Mouse (Mus musculus) CD4-positive naive resting alpha-beta T cell, adult 76 days (primary cell): ENCODE data around the gene Fgfr2. TPM values are rescaled to one million over a fixed set of nuclear protein-coding genes. Genes with fewer than 3 reads are reported as not detected.

Source experiments
- total RNA-seq: library from RNA; stranded (reverse); gene quantifications from one replicate; pipeline ENCODE4 v1.2.4, GENCODE M21; 2023

Fgfr2 gene
- total RNA-seq = not detected

GRCm38 (mm10) chr7:133123244-133123998 lies at the start of gene Fgfr2:
Fgfr2 (minus strand) TSS chr7:133123350.

GRCm38 (mm10) chr7:133123999-133124700 lies 1.0 kb upstream of the Fgfr2 start, which contains the start of gene Ctbp2:
Ctbp2 (minus strand) TSS chr7:133124354.

GRCm38 (mm10) chr7:132930850-132931559 lies 192.1 kb downstream of the Fgfr2 start, which contains the start of gene Zranb1:
Zranb1 (plus strand) TSS chr7:132931142.

DNA sequence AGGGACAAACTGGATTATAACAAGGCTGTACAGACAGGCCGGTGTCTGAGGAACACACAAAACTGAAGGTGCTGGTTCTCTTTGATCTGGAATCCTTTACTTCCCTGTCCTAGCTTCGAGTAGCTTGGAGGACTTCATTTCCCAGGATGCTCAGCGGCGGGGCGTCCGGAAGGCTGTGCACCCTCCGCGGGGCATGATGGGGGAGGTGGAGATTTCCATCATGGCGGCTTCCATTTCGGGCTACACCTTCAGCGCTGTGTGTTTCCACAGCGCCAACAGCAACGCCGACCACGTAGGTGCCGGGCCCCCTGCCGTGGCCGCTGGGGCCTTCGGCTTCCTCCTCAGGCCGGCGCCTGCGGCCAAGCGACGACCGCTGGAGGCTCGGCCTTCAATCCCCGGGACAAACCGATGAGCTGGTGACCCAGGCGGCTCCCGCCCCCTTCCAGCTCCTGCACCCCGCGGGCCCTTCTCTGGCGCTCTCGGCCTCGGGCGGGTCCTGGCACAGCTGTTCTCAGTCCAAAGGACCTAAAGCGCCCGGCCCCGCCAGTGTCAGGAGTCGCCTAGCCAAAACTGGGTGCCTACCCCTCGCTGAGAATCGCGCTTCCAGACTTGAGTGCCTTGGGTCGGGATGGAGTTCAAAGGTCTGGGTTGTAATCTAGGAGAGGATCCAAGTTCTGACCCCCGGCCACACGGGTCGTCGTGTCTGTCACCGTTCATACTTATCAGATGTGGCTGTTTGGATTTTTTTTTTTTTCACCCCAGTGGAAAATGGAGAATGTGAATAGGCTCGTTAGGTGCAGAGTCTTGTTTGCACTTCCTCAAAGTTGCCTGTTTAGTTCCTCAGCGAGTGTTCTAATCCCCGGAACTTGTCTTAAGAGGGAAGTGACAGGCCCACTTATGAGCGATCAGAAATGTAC lies 263.9 kb downstream of the Fgfr2 start, which contains the start of gene Abraxas2:
Gene Abraxas2 (plus strand): TSS at position 184 of the 917 bp plus-strand sequence.

DNA sequence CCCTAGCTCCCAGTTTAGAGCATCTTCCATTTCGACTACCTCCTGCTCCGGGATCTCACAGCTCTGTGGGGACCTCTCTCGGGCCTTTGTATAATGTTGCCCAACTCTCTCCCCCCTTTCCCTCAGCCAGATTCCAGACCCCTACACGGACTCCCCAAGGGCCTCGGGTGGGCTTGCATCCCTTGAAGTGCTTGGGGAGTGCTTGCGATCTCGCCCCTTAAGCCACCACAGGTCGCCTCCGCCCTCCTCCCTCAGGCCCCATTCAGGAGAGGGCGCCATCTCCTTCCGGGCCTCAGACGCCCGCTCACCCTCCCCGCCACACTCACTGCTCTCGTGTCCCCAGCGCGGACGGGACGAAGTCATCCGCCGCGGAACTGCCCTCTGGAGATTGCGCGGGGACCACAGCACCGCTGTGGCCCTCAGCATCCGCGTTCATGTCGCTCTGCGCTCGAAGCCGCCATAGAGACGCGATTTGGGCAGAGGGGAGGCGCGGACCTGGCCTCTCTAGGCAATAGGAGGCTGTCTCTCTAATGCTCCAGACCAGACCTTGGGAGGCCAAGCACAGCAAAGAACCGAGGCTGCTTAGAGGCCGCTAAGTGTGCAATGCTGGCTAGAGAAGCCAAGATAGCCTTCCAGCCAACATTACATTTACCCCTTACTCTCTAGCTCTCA lies 270.8 kb downstream of the Fgfr2 start, which contains the start of gene Eef1akmt2:
Gene Eef1akmt2 (minus strand): TSS at position 501 of the 672 bp plus-strand sequence.

GRCm38 (mm10) chr7:132813416-132814088 lies 309.6 kb downstream of the Fgfr2 start, which contains the start of gene Fam53b:
Fam53b (minus strand) TSS chr7:132813886.

DNA sequence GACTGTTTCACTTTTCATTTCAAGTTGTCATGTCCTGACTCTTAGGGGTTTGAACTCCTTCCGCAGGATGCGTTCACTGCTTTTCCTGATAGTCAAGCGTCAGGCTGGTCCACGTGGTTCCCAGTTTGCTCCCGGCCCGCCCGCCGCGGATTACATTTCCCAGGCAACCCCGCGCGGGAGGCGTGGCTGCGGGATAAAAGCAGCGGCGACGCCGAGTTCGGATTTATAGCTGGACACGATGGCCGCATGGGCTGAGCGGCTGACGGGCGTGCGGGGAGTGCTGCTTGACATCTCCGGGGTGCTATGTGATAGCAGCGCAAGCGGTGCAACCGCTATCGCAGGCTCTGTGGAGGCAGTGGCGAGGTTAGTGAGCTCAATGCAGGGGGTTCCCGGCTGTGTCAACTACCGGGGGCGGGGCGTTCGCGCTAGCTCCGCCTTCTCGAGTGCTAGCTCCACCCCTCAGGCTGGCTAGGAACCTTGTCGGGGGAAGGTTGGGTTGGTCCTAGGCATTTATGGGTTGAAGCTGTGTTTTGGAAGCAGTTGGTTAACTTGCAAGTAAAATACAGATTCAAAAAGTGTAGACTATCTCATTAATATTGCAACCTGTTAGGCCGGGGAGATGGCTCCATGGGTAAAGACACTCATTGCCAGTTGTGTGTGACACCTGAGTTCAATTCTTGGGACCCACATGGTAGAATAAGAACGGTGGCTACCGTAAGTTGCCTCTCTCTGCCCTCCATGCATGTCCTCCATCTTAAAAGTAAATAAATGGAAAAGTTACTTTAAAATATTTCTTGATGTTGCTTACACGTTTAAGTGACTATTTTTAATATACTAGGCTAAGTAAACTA lies 512.5 kb downstream of the Fgfr2 start, which contains the start of gene Lhpp:
Gene Lhpp (plus strand): TSS at position 171 of the 851 bp plus-strand sequence.

GRCm38 (mm10) chr7:132599071-132599975 lies 523.8 kb downstream of the Fgfr2 start, which contains the start of gene Nkx1-2:
Nkx1-2 (minus strand) TSS chr7:132599637.

DNA sequence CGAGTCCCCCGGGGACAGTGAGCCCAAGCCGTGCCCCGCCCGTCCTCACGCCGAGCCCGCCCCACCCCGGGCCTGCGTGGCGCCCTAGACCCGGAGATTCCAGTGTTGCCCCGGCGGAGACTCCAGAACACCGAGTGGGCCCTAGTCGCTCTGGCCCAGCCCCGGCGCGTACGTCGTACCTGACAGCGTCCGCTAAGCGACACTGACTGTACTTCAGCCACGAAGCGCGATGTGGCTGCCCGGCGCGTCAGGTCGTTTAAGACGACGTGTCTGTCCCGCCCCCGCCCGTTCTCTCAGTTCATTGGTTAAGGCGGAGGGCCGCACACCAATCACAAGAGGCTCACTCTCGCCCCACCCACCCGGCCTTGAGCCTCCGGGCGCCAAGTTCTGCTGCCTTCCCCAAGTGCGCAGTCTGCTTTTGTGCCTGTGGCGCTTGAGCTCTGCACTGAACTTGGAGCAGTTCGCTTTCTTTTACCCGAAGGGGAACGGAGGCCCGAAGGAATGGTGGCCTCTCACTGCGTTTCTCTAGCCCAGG lies 547.0 kb downstream of the Fgfr2 start, which contains the start of gene Oat:
Gene Oat (minus strand): TSS at position 283 of the 535 bp plus-strand sequence.

GRCm38 (mm10) chr7:132317036-132317541 lies 806.1 kb downstream of the Fgfr2 start, which contains the start of gene Chst15:
Chst15 (minus strand) TSS chr7:132317228.

GRCm38 (mm10) chr7:132154368-132154961 lies 968.7 kb downstream of the Fgfr2 start, which contains the start of gene Cpxm2:
Cpxm2 (minus strand) TSS chr7:132154739.

DNA sequence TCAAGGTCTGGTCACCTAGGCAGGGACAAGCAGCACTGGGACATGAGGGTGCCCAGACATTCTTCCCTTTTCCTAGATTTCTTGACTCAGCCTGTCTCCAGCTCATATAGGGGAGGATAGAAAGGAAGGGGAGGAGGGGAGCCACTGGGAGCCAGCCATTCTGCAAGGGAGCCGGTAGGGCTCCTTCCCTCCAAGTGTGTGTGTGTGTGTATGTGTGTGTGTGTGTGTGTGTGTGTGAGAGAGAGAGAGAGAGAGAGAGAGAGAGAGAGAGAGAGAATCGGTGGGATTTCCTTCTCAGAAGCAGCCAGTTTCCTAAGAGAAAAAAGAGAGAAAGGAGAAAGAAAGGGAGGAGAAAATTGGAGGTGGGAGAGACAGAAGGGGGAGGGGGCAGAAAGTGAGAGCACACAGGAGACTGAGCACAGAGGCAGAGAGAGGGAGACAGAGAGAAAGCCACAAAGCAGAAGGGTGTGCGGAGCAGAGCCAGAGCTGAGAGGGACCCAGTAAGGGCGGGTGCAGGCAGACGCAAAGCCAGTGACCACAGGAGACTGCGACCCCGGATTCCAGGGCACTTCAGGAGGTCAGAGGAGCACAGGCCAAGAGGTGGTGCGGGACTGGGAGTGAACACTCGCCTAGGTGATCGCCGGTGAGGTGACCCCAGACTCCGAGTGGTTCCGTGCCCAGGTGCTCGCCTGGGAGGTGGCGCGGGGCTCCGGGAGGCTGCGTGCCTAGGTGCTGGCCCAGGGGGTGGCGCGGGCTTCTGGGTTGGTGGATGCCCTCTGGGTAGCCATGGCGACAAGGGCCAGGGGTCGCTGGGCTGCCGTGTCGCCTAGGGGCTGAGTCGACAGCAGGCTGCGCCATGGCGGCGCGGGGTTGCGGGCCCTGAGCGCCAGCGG lies 1156.9 kb downstream of the Fgfr2 start, which contains the start of gene Gpr26:
Gene Gpr26 (plus strand): TSS at position 438 of the 893 bp plus-strand sequence.

GRCm38 (mm10) chr7:131559986-131560696 lies 1563.0 kb downstream of the Fgfr2 start, which contains the start of gene Bub3:
Bub3 (plus strand) TSS chr7:131560222.

GRCm38 (mm10) chr7:131548473-131548872 lies 1574.7 kb downstream of the Fgfr2 start, which contains the start of gene Hmx2:
Hmx2 (plus strand) TSS chr7:131548773.

DNA sequence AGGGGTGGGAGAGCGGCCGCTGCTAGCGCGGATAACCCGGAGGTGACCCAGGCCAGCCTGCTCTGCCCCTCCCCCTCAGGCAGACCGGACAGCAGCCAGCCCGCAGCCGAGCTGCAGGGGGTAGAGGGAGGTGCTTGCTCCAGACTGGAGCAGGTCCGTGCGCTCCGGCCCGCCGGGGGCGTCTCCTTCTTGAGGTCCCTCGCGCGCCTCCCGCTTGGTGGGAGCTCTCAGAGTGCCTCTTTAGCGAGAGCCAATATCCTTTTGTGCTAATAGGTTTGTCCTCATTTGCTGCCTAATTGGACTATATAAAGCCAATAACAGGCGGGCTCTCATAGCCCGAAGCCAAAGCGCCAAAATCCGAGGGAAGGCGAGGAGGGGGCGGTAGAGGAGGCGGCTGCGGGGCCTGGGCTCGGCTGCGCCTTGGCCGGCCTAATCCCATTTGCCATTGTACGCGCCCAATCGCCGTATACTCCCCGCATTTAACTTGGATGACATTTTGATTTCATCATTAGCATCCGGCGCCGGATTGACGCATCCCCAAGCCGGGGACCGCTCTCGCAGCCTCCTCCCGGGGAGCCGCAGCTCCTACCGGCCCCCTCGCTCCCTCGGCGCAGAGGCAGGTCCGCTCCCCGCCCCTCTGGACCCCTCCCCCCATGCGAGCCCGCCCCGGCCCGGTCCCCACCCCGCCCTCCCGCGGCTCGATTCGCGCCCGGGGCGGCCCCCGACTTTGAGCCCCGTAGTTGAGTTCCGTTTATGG lies 1580.9 kb downstream of the Fgfr2 start, which contains the start of gene Hmx3:
Gene Hmx3 (plus strand): TSS at position 753 of the 757 bp plus-strand sequence.

